Mouse (Mus musculus): ENCODE results near the gene Slc17a3.

Slc17a3 gene

DNA sequence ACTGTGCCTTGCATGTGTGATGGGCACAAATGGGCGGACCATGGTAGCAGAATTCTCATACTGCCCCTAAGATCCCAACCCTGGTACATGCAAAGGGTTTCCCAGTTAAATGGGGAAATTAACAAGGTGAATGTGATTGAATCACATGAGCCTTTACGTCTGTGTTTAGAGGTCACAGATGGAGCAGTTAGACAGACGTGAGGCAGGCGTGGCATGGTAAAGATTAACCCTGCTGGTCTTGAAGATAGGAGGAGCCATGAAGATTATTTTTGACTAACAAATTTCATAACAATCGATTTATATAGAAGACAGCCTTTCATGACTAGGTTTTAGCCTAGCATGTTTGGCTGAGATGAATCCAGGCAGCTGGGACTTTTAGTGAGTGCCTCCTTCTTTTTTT is 33.9 kb downstream of the Slc17a3 start:
- DNase-seq (ENCODE audit: low spot score in 2 of 2), result no peak

DNA sequence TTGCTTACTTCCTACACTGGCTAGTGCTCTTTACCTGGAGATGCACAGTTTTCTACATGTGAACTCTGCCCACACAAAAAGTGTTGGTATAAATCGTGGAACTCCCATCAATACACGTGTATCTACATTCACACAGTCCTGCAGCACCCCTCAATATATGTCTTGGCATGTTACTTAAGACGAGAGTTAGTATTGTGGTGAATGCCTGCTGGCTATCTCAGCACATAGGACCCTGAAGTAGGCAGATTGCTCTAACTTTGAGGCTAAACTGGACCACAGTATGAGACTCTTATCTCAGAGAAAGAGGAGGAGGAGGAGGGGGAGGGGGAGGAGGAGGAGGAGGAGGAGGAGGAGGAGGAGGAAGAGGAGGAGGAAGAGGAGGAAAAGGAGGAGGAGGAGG is 39.9 kb downstream of the Slc17a3 start:
- DNase-seq (ENCODE audit: low spot score in 2 of 2), result no peak

DNA sequence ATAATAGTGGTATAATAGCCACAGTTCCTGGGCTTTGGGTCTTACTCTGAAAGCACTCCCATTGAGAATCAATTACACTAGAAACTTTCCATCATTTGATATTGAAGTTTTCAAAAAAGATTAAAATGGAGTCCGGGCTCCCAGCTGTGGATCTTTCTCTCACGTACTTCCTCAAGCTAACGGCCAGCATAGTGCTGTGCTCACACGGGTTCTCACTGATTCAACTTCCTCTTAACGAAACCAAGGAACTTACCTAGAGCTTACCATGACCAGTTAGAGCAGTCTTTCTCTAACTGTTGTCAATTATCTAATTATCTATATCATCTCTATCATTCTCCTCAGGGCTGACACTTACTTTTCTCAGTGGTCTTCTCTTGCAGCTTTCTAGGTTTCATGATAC is 40.4 kb downstream of the Slc17a3 start:
- DNase-seq (ENCODE audit: low spot score in 2 of 2), result no peak

DNA sequence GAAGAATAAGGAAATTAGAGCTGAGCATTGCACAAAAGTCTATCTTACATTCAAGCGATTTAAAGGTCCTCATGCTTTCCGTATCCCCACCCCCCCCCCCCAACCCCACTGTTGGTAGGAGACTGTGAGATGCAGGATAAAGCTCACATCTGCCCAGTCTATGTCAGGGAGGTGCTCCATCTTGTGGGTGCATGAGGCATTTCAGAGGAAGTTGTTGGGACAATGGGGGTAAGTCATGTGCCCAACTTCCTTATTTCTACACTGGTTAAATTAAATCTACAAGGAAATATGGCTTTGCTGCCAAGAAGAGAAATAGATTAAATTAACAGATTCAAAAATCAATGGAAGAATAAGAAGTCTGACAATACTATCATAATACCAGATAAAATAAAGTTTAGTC is 46.3 kb downstream of the Slc17a3 start:
- no peak for DNase-seq (ENCODE audit: low spot score in 2 of 2)

DNA sequence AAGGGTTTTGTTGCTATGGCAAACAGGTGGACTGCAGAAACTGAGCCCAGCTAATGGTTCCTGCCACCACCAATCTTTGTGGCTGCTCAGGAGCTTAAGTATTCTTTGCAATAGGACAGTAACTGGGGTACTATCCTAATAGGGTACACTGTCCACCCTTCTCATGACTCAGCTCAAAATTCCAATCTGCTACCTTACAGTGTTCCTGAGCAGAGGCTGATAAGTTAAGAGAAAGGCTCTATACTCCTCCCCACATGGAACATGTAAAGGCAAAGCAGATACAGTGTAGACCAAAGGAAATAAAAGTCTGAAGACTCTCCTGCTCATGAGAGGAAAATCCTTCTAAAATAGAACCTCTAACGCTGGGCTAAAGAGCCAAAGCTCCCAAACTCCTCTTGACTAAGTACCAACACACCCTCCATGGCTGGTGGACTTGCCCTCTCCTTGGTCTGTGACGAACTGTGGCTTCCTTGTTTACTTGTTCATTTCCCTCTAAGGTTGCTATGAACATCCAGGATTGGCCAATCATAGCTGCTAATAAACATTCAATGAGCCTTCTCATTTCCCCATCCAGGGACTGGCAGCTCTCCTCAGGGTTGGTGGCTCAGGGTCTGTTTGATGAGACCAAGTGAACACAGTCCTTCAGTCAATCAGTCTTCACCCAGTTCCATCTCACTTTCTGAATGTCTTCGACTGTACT is 47.9 kb downstream of the Slc17a3 start:
- no peak for DNase-seq (ENCODE audit: low spot score in 2 of 2)

DNA sequence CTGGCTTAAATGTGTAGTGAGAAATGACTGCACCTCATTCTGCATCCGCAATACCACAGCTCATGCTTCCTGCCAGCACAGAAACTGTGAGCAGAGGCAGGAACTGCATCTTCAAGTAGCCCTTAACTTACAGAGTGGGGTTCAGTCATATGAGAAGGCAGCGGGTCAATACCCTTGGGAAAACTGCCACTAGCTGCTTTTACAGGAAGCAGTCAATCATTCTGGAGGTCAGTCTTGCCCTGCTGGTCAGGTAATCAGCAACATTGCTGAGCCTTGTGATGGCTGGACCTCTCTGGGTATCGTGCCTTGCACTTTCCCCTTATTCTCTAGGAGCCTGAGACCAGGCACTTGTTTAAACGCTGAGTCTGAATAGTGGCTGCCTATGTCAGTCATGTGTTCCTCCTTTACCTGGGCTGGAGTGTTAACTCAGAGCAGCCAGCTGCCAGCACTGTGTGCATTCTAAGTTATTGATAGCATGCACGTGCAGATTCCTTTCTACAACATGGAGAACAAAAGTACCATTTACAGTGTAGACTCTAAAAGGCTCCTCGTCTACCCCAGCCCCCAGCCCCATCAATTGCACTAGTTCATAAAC is 49.9 kb downstream of the Slc17a3 start:
- DNase-seq (ENCODE audit: low spot score in 2 of 2), result no peak

DNA sequence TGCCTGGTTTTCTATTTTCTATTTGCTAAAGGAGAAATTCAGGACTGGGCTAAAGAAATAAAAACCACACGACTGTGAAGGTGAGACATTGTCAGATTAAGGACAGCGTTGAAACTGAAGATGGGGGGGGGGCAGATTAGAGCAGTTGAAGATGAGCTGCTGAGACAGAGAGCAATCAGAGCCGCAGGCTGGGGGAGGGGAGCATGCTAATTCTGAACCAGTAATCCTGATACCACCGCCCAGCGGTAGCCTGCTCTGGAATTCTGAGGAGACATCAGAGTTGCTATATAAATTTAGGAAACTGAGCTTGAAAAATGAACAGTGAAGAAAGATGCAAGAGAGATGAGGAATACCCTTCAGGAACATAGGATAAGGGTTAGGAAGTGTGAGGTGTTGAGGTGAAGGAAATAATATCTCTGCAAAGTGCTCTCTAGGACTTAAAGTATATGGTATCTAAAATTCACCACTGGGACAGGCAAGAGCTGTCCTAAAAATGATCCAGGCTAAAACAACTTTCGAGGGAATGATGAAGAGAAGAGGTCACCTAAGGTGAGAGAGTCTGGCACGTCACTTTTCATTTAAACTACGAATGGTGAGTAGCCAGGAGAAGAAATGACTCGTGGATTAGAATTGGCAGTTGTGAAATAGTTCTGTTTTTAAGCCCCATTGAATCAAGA is 53.5 kb downstream of the Slc17a3 start:
- DNase-seq (ENCODE audit: low spot score in 2 of 2), result no peak

DNA sequence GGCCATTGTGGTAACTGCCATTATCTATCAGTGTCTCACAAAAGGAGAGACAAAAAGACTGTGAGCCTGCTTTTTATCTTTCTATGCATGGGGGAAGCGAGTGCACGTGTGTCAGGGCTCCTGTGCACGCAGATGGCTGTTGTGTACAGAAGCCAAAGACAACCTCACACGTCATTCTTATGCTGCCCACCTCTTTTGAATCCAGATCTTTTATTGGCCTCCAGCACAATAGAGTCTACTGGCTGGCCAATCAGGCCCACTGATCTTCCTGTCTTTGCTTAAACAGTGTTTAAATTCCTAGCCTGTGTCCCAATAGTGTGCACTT is 54.0 kb downstream of the Slc17a3 start:
- no peak for DNase-seq (ENCODE audit: low spot score in 2 of 2)

DNA sequence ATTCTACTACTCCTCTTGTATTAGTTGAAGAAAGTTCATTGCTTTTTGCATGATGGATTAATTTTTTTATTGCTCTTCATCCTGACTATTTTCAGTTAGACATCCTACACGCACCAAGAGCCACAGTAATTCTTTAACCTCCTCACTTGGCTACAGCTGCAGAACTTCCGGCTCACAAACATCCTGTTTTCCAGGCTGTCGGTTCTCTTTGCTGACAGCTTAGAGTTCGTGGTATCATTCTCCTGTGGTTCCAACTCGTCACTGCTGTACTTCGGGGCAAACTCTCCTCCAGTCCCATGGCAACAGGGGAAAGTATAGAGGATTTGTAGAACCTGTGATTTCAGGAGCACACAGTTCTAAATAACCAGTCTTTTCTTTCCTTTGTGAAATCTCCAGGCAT is 59.0 kb downstream of the Slc17a3 start:
- DNase-seq (ENCODE audit: low spot score in 2 of 2), result no peak

DNA sequence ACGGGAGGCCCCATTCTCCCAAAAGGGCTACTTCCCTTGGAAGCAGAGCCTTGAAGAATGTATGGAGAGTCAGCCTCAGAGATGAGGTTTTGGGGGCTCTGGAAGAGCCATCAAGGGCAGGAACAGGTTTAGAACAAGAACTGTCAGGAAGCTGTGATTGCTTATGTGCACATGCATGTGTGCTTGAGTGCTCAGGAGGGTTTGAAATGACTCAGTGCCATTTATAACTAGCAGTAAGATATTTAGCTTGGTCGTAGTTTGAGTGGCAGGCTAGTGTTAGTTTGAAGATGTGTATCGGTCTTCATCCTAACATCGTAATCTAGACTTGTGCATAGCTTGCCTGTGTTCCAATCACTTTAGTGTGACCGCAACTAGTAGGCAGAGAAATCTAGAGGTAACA is 67.7 kb downstream of the Slc17a3 start:
- no peak for DNase-seq (ENCODE audit: low spot score in 2 of 2)

DNA sequence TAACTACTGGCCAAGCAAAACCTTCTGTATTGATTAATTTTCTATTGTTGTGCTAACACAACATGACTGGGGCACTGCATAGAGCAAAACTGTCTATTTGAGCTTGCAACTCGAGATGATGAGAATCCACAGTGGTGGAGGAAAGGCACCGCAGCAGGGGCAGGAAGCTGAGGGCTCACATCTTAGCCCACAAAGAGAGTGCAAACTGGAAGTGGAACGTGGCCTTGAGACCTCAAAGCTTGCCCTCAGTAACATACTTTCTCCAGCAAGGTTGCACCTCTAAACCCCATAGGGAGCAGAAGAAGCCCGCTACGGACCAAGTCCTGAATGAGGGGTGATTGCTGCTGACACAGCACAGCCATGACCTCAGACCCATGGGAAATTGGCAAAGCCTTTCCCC is 70.9 kb downstream of the Slc17a3 start:
- no peak for DNase-seq (ENCODE audit: low spot score in 2 of 2)

Data from frontal cortex, postnatal 10 days (tissue).